Mouse (Mus musculus) left cerebral cortex, postnatal 10 days (tissue): ENCODE data around the gene Tmem265. TPM values are rescaled to one million over a fixed set of nuclear protein-coding genes. Genes with fewer than 3 reads are reported as not detected.

ENCODE experiments used
- DNase-seq, 2 experiments: peaks; one replicate each; pipeline ENCODE4 v3.0.0; 2021 to 2022; ENCODE audit warnings: low spot score in 2 of 2, mixed read lengths in 1 of 2; ENCODE audit errors: extremely low spot score in 1 of 2
- intact Hi-C: fragments of 180-260 bp; cut with DNase I; formaldehyde crosslinking; loops from one replicate; pipeline ENCODE4 v1.15.1; 2025
- total RNA-seq, 2 experiments: library from RNA; stranded (reverse); gene quantifications; 2 replicates each; pipeline ENCODE4 v1.2.3; 2021

Tmem265 gene
- total RNA-seq, 2 experiments from 2014 or later: 1.8 to 4.9 TPM

GRCm38 (mm10) chr7:127586149-127586548 is 25.0 kb downstream of the Tmem265 start:
- intact Hi-C loops: no loop called here
- DNase-seq: peak in 1 of 2 experiments; percentile 13

- intact Hi-C loops: no loop called here
- DNase-seq: peak in 1 of 2 experiments; percentile 11
These were observed 26.0 kb downstream of the Tmem265 start for GRCm38 (mm10) chr7:127587196-127587595.

GRCm38 (mm10) chr7:127588011-127588871 is 27.1 kb downstream of the Tmem265 start, which contains the start of the genes Ccdc189 and Rnf40:
Gene Ccdc189 (minus strand): TSS chr7:127588595.
Gene Rnf40 (plus strand): TSS chr7:127588767.
- DNase-seq: peak; percentile 96
- intact Hi-C loops: no loop called here

GRCm38 (mm10) chr7:127588901-127589300 is 27.7 kb downstream of the Tmem265 start:
- intact Hi-C loops: no loop called here
- no peak for DNase-seq

GRCm38 (mm10) chr7:127589637-127590036 is 28.4 kb downstream of the Tmem265 start:
- intact Hi-C loops: no loop called here
- DNase-seq: no peak

- DNase-seq: no peak
- intact Hi-C loops: no loop called here
These were observed 29.9 kb downstream of the Tmem265 start for GRCm38 (mm10) chr7:127591108-127591507.

- intact Hi-C loops: no loop called here
- no peak for DNase-seq
These were observed 31.4 kb downstream of the Tmem265 start for GRCm38 (mm10) chr7:127592575-127592974.

GRCm38 (mm10) chr7:127596747-127597146 is 35.6 kb downstream of the Tmem265 start:
- DNase-seq: no peak
- intact Hi-C loops: no loop called here

- intact Hi-C loops: no loop called here
- DNase-seq: no peak
These were observed 39.4 kb downstream of the Tmem265 start for GRCm38 (mm10) chr7:127600612-127601011.

- DNase-seq: no peak
- intact Hi-C loops: loop anchor here (2.0 kb wide), 1 partner anchor 19 kb away; no protein-coding TSS in a partner anchor
These were observed 40.5 kb downstream of the Tmem265 start for GRCm38 (mm10) chr7:127601735-127602134.

GRCm38 (mm10) chr7:127602903-127603302 is 41.7 kb downstream of the Tmem265 start:
- intact Hi-C loops: loop anchor here (2.0 kb wide), 1 partner anchor 20 kb away; no protein-coding TSS in a partner anchor
- no peak for DNase-seq

- intact Hi-C loops: no loop called here
These were observed 43.1 kb downstream of the Tmem265 start for GRCm38 (mm10) chr7:127604256-127604655.

GRCm38 (mm10) chr7:127607150-127607549 is 46.0 kb downstream of the Tmem265 start:
- no peak for DNase-seq
- intact Hi-C loops: no loop called here

More at GRCm38 (mm10) chr7:127604256-127604655, 43.1 kb downstream of the Tmem265 start:
- DNase-seq: no peak

- DNase-seq: peak in 1 of 2 experiments; percentile 20
- intact Hi-C loops: no loop called here
These were observed 49.8 kb downstream of the Tmem265 start for GRCm38 (mm10) chr7:127611011-127611410.

- intact Hi-C loops: no loop called here
- no peak for DNase-seq
These were observed 50.4 kb downstream of the Tmem265 start for GRCm38 (mm10) chr7:127611561-127611960.

- intact Hi-C loops: no loop called here
- no peak for DNase-seq
These were observed 52.3 kb downstream of the Tmem265 start for GRCm38 (mm10) chr7:127613501-127613900.

- no peak for DNase-seq
- intact Hi-C loops: no loop called here
These were observed 52.9 kb downstream of the Tmem265 start for GRCm38 (mm10) chr7:127614091-127614490.

- intact Hi-C loops: no loop called here
- DNase-seq: peak in 1 of 2 experiments; percentile 76
These were observed 53.3 kb downstream of the Tmem265 start for GRCm38 (mm10) chr7:127614511-127614890.

- peak; percentile 88 for DNase-seq
- intact Hi-C loops: no loop called here
These were observed 54.0 kb downstream of the Tmem265 start, which contains the start of gene Zfp629 for GRCm38 (mm10) chr7:127614891-127615843. Gene Zfp629 (minus strand): TSS chr7:127615797.
